Mouse (Mus musculus) yolk sac, embryonic 10.5 days (tissue): Measurements from ENCODE around the gene Adamts7.

Experiments
- DNase-seq: peaks from one replicate; pipeline ENCODE4 v3.0.0-alpha.2; 2017; ENCODE audit warnings: low spot score

Gene Adamts7

GRCm38 (mm10) chr9:90235258-90235882 lies 72.5 kb downstream of the Adamts7 start:
- DNase-seq, result no peak

GRCm38 (mm10) chr9:90236817-90237216 lies 73.9 kb downstream of the Adamts7 start:
- no peak for DNase-seq

GRCm38 (mm10) chr9:90237232-90238062 lies 74.6 kb downstream of the Adamts7 start:
- no peak for DNase-seq

DNA sequence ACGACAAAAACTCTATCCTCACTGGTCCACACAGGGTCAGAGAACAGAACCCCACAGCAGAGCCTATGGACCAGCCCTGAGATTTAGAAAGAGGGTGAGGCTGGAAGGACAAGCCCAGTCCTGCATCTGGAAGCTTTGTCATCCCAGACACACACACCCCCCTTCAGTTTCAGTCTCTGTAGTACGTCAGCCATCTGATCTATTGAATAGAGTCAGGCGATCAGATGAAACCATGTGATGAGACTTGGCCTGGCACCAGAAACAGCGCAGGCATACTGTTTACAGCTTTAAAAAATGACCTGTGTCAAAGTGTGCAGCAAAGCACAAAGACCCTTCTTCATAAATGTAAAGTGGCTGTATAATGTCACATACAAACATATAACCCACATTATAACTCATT lies 77.7 kb downstream of the Adamts7 start:
- DNase-seq, result no peak

GRCm38 (mm10) chr9:90241041-90241440 lies 78.2 kb downstream of the Adamts7 start:
- DNase-seq, result no peak

DNA sequence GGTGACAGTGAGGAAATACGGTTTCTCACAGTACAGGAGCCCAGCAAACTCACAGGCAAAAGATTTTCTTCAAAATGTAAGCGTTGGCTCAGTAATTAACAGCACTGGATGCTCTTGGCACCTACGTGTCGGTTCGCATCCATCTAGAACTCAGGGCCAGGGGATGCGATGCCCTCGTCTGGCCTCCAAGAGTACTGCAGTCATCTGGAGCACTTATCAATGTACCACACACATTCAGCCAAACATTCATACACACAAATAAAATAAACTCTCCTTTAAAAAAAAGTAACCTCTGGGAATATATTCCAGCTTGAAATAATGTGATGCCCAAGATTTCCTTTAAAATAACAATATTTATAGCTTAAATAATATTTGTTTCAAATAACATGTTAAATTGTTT lies 78.7 kb downstream of the Adamts7 start:
- DNase-seq, result no peak

GRCm38 (mm10) chr9:90242291-90242690 lies 79.4 kb downstream of the Adamts7 start:
- DNase-seq, result no peak

- DNase-seq, result no peak
Observed at GRCm38 (mm10) chr9:90242855-90243254, 80.0 kb downstream of the Adamts7 start.

GRCm38 (mm10) chr9:90244301-90245151 lies 81.7 kb downstream of the Adamts7 start:
- DNase-seq, result no peak

- DNase-seq, result no peak
Observed at GRCm38 (mm10) chr9:90245206-90245605, 82.3 kb downstream of the Adamts7 start.

- no peak for DNase-seq
Observed at GRCm38 (mm10) chr9:90245781-90246180, 82.9 kb downstream of the Adamts7 start.

- DNase-seq, result no peak
Observed at GRCm38 (mm10) chr9:90247316-90247715, 84.4 kb downstream of the Adamts7 start.

GRCm38 (mm10) chr9:90248326-90248725 lies 85.5 kb downstream of the Adamts7 start:
- no peak for DNase-seq

- DNase-seq, result no peak
Observed at GRCm38 (mm10) chr9:90249036-90249435, 86.2 kb downstream of the Adamts7 start.

DNA sequence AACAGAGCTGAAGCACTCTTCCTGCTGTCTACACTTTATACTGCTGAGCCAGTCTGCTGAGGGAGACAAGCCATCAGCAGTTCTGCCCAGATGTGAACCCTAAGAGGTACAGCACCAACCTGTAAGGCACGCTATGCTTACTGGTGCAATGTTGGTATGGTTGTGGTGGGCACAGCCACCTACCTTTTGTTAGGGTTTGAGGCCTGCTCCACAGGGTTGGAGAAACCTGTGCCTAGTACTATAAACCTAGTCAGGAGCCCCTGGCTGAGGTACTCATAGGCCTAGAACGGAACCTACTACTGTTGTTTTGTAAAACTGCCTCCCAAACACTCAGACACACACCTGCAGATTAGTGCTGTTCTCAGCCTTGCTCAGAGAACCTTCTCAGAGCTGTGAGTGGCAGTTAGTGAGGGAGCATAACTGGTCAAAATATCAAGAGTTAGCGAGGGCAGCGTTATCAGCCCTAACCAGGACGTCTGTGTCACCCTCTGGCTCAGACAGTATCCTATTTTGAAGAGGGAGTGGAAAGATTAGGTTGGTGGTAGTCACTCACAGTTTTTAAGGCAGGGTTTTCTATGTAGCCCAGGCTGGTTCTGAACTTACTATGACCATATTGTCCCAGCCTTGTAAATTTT lies 87.4 kb downstream of the Adamts7 start:
- DNase-seq, result no peak

DNA sequence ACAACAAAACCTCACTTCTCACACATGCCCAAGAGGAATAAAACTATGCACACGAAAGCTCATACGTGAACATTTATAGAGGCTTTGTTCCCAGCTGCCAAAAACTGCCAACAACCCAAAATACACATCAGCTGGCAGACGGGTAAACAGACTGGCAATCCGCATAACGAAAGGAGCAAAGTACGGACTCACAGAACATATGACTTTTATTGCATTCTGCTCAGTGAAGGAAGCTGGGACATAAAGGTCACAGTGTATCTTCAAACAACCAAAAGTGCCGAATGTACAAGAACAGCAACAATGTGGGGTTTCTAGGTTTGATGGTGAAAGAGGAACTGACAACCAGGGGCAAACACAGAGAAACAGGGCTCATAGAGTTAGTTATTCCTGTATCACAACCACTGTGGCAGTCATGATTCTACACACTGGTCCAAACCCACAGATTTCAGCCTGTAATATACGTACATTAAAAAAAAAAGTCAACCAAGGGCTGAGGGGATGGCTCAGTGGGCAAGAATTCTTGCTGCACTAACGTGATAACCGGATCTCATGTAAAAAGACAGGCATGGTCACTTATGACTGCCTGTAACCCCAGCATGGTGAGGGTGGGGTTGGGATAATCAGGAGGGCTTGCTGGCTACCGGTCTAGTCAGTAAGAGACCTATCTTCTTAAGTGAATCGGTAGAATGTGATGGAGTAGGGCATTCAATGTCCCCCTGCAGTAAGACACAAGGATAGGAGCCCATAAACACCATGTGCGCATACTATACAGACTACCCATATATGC lies 88.3 kb downstream of the Adamts7 start:
- no peak for DNase-seq

- DNase-seq, result no peak
Observed at GRCm38 (mm10) chr9:90253181-90253580, 90.3 kb downstream of the Adamts7 start.

DNA sequence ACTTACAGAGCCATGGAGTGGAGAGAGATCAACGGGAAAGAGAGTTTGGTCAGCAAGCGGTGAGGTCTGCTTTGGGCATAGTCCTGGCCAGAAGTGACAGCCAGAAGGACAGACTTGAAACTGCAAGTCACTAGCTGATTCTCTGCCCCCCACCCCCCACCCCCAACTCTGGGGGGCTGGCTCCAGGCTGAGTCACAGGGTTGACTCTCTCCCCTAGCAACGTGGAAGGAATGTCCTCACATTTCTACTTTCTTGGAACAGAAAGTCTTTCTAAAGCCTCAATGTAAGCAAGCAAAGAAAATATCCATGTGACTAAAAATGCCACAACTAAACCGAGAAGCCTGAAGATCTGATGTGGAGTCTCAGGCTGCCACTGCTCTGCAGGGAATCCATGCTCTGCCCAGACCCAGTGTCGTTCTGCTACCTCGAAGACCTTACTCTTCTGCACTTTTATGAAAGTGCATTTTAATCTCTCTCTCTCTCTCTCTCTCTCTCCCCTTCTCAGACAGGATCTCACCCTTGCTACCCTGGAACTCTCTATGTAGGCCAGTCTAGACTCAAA lies 93.1 kb downstream of the Adamts7 start:
- DNase-seq, result no peak

GRCm38 (mm10) chr9:90257220-90257619 lies 94.4 kb downstream of the Adamts7 start:
- DNase-seq, result no peak
